Mouse (Mus musculus): ENCODE measurements around the gene Arl8a.
A peak's percentile ranks its signal among the peaks of the same experiment; 100 is the strongest.

DNA sequence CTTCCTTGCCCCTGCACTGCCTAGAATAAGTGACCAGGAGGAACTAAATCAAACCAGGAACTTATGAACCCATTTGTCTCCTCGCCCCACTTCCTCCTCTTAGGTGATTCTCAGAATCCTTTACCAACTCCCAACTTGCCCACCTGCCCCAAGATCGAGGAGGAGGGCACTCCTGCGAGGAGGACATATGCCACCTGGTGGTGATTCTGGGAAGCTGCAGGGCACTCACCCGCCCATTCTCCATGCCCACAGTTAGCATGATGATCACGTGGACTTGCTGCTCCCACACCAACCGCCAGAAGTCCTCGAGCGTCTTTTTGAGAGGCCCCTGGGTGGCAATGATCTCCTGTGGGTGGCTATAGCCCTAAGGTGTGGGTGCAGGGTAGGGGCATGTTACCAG lies 34.0 kb upstream of the Arl8a start:
- TF ChIP-seq CTCF (IDR thresholded peaks at IDR 0.05; ENCODE audit: control insufficient read depth, insufficient read depth, insufficient read length) = peak; percentile 92
- TF ChIP-seq USF1 (IDR thresholded peaks at IDR 0.05; ENCODE audit: low read depth) = peak; percentile 86
- TF ChIP-seq CEBPB (IDR thresholded peaks at IDR 0.05; ENCODE audit: low read depth) = no peak
- no peak for TF ChIP-seq MYOG (IDR thresholded peaks at IDR 0.05; ENCODE audit: control insufficient read depth, extremely low read depth, insufficient read length)
- TF ChIP-seq MAX (IDR thresholded peaks at IDR 0.05) = no peak
- no peak for TF ChIP-seq MYOD1 (IDR thresholded peaks at IDR 0.05; ENCODE audit: control insufficient read depth, insufficient read length, low read depth)
- no peak for TF ChIP-seq FOSL1 (IDR thresholded peaks at IDR 0.05; ENCODE audit: insufficient read depth, low read length, poor library complexity, severe bottlenecking)
